Comparison of ENCODE assay signal across 9 mouse cellular contexts in genomic region chr5:151292310-151292709, GRCm38 (mm10). TPM values are rescaled to one million over a fixed set of nuclear protein-coding genes. Genes with fewer than 3 reads are reported as not detected.
DNase-seq lines count a peak whose midpoint lies in the region; ATAC-seq and TF ChIP-seq lines count a peak whose summit lies in the region.
"Had no signal": no experiment of that assay in that cellular context is flagged by ENCODE, and none has a peak within 500 bp of the region (broad histone marks: within the 10 kb centered on the region; RNA-seq: fewer than 3 reads in every experiment).

No protein-coding gene starts in this region.

- peak; percentile 32 to 56 for DNase-seq in CD8-positive naive resting alpha-beta T cell, adult 2 months (ENCODE audit: low read depth in 2 of 2, low spot score in 2 of 2)
- DNase-seq in liver, embryonic 13.5 days: peak; percentile 19
- DNase-seq in testis, postnatal 14 days (ENCODE audit: low spot score): peak; percentile 44
- no peak for DNase-seq in left cerebral cortex, adult 11 months (ENCODE audit: low spot score)
- DNase-seq in forebrain, embryonic 11.5 days (ENCODE audit: low spot score): no peak

- H3K27ac ChIP-seq in intestine, postnatal 0 days (ENCODE audit: low read depth, low read length): no peak overlapping the region
- H3K27ac ChIP-seq in intestine, embryonic 16.5 days (ENCODE audit: low read length): no peak overlapping the region
- H3K27ac ChIP-seq in bone marrow macrophage, adult 2 months (ENCODE audit: insufficient read depth, low read depth, low read length): no peak overlapping the region
- H3K27ac ChIP-seq in liver, embryonic 13.5 days: no peak overlapping the region
- H3K27ac ChIP-seq in forebrain, embryonic 11.5 days (ENCODE audit: low read depth, low read length): no peak overlapping the region
- H3K27ac ChIP-seq: embryonic facial prominence, embryonic 15.5 days had no signal

- H3K9ac ChIP-seq in intestine, postnatal 0 days (ENCODE audit: low read depth, low read length): no peak overlapping the region
- no peak overlapping the region for H3K9ac ChIP-seq in intestine, embryonic 16.5 days (ENCODE audit: low read depth, low read length)
- no peak overlapping the region for H3K9ac ChIP-seq in liver, embryonic 13.5 days
- no peak overlapping the region for H3K9ac ChIP-seq in forebrain, embryonic 11.5 days (ENCODE audit: low read length)
- H3K9ac ChIP-seq: embryonic facial prominence, embryonic 15.5 days had no signal

- 39% methylated on average over 1 of the region's 1 CpGs for WGBS in intestine, postnatal 0 days
- WGBS in intestine, embryonic 16.5 days: 24% methylated on average over 1 of the region's 1 CpGs
- 3% methylated on average over 1 of the region's 1 CpGs for WGBS in liver, embryonic 13.5 days (ENCODE audit: insufficient replicate concordance)
- 10% methylated on average over 1 of the region's 1 CpGs for WGBS in forebrain, embryonic 11.5 days

- H3K4me2 ChIP-seq in intestine, postnatal 0 days (replicated peaks; ENCODE audit: low read depth): no peak overlapping the region
- H3K4me2 ChIP-seq in intestine, embryonic 16.5 days (ENCODE audit: low read depth, low read length): no peak overlapping the region
- H3K4me2 ChIP-seq in liver, embryonic 13.5 days: no peak overlapping the region
- no peak overlapping the region for H3K4me2 ChIP-seq in forebrain, embryonic 11.5 days (ENCODE audit: low read depth, low read length, severe bottlenecking)
- H3K4me2 ChIP-seq: embryonic facial prominence, embryonic 15.5 days had no signal

- TF ChIP-seq POLR2A in bone marrow macrophage, adult 2 months (IDR thresholded peaks at IDR 0.05; ENCODE audit: borderline replicate concordance, low read depth, low read length): no peak

- TF ChIP-seq CTCF in intestine, postnatal 0 days (IDR thresholded peaks at IDR 0.05; ENCODE audit: low read depth): peak; percentile 64
- peak; percentile 63 for TF ChIP-seq CTCF in bone marrow macrophage, adult 2 months (IDR thresholded peaks at IDR 0.05; ENCODE audit: low read depth, low read length)

- no peaks in the 10 kb centered on the region for H3K9me3 ChIP-seq in intestine, postnatal 0 days (ENCODE audit: control insufficient read depth)
- no peaks in the 10 kb centered on the region for H3K9me3 ChIP-seq in intestine, embryonic 16.5 days (ENCODE audit: control insufficient read depth, low read length)
- no peaks in the 10 kb centered on the region for H3K9me3 ChIP-seq in liver, embryonic 13.5 days (replicated peaks)
- H3K9me3 ChIP-seq in forebrain, embryonic 11.5 days (ENCODE audit: control insufficient read depth, low read length): no peaks in the 10 kb centered on the region
- H3K9me3 ChIP-seq: embryonic facial prominence, embryonic 15.5 days had no signal

- H3K36me3 ChIP-seq in intestine, postnatal 0 days (ENCODE audit: control insufficient read depth, insufficient read depth): no peaks in the 10 kb centered on the region
- no peaks in the 10 kb centered on the region for H3K36me3 ChIP-seq in intestine, embryonic 16.5 days (ENCODE audit: control insufficient read depth, insufficient read depth, low read length)
- H3K36me3 ChIP-seq in liver, embryonic 13.5 days: no peaks in the 10 kb centered on the region
- no peaks in the 10 kb centered on the region for H3K36me3 ChIP-seq in forebrain, embryonic 11.5 days (ENCODE audit: control insufficient read depth, insufficient read depth, low read length)
- H3K36me3 ChIP-seq: embryonic facial prominence, embryonic 15.5 days had no signal

- no peaks in the 10 kb centered on the region for H3K27me3 ChIP-seq in intestine, postnatal 0 days (replicated peaks; ENCODE audit: control insufficient read depth, insufficient read depth, low read length)
- H3K27me3 ChIP-seq in intestine, embryonic 16.5 days (replicated peaks; ENCODE audit: control insufficient read depth, insufficient read depth, low read length): no peaks in the 10 kb centered on the region
- no peaks in the 10 kb centered on the region for H3K27me3 ChIP-seq in liver, embryonic 13.5 days
- no peaks in the 10 kb centered on the region for H3K27me3 ChIP-seq in forebrain, embryonic 11.5 days (ENCODE audit: control insufficient read depth, insufficient read depth, low read length)
- H3K27me3 ChIP-seq: embryonic facial prominence, embryonic 15.5 days had no signal

- no peak overlapping the region for H3K4me3 ChIP-seq in intestine, postnatal 0 days (ENCODE audit: low read depth, low read length)
- H3K4me3 ChIP-seq in intestine, embryonic 16.5 days (ENCODE audit: low read length): no peak overlapping the region
- H3K4me3 ChIP-seq in bone marrow macrophage, adult 2 months (ENCODE audit: insufficient read depth, low read length): no peak overlapping the region
- H3K4me3 ChIP-seq in liver, embryonic 13.5 days (replicated peaks): no peak overlapping the region
- H3K4me3 ChIP-seq in forebrain, embryonic 11.5 days (ENCODE audit: low read depth, low read length): no peak overlapping the region
- H3K4me3 ChIP-seq: embryonic facial prominence, embryonic 15.5 days had no signal

- H3K4me1 ChIP-seq in intestine, postnatal 0 days (replicated peaks; ENCODE audit: control insufficient read depth, insufficient read depth, low read length): no peaks in the 10 kb centered on the region
- no peaks in the 10 kb centered on the region for H3K4me1 ChIP-seq in intestine, embryonic 16.5 days (ENCODE audit: control insufficient read depth, insufficient read depth, low read length)
- H3K4me1 ChIP-seq in bone marrow macrophage, adult 2 months (ENCODE audit: control insufficient read depth, insufficient read depth, low read length): no peaks in the 10 kb centered on the region
- no peaks in the 10 kb centered on the region for H3K4me1 ChIP-seq in liver, embryonic 13.5 days (replicated peaks)
- H3K4me1 ChIP-seq in forebrain, embryonic 11.5 days (replicated peaks; ENCODE audit: control insufficient read depth, insufficient read depth, low read length): no peaks in the 10 kb centered on the region
- H3K4me1 ChIP-seq: embryonic facial prominence, embryonic 15.5 days had no signal

- ATAC-seq in intestine, postnatal 0 days: no peak
- no peak for ATAC-seq in intestine, embryonic 16.5 days
- ATAC-seq in liver, embryonic 13.5 days (ENCODE audit: low read depth): no peak
- no peak for ATAC-seq in forebrain, embryonic 11.5 days (replicated peaks; ENCODE audit: low FRiP score)

RNA-seq across cellular contexts. Expression of gene Stard13, which starts 58.7 kb away (rescaled TPM):
- polyA plus RNA-seq in intestine, postnatal 0 days (2015; fragmentation: Nextera tagmentation; extraction: Ambion mirVana): 3.7 and 5.1 TPM in 2 replicates
- polyA plus RNA-seq in intestine, embryonic 16.5 days (2015; fragmentation: Nextera tagmentation; extraction: Ambion mirVana): 9.7 and 10.7 TPM in 2 replicates
- 0.19 and 0.50 TPM in 2 replicates for polyA plus RNA-seq in bone marrow macrophage, adult 2 months (2012; ENCODE audit: insufficient read depth, insufficient read length, missing spikeins)
- polyA plus RNA-seq in liver, embryonic 13.5 days (2015; fragmentation: Nextera tagmentation; extraction: Ambion mirVana): 1.2 TPM in 2 replicates
- polyA plus RNA-seq in forebrain, embryonic 11.5 days (2014; fragmentation: Nextera tagmentation; extraction: Ambion mirVana): 2.7 and 3.4 TPM in 2 replicates

Comparison
In these comparisons a context has a peak if more than half of its experiments do, and no peak if none do; other contexts are left out.
1. DNase-seq: peak in CD8-positive naive resting alpha-beta T cell, adult 2 months (2 of 2), liver, embryonic 13.5 days (single experiment) and testis, postnatal 14 days (single experiment); none in left cerebral cortex, adult 11 months (single experiment) and forebrain, embryonic 11.5 days (single experiment).